Mouse (Mus musculus) hindbrain, embryonic 13.5 days (tissue): Measurements from ENCODE around the gene Iyd. TPM values are rescaled to one million over a fixed set of nuclear protein-coding genes. Genes with fewer than 3 reads are reported as not detected.

Experiments
- ATAC-seq: fragments of 200-750 bp; cut with Nextera tagmentation; 2 replicates; pipeline ENCODE4 v1.8.0; 2017; ENCODE audit warnings: moderate TSS enrichment; ENCODE audit not compliant: low FRiP score
- H3K27ac ChIP-seq: fragments of 300-500 bp; sonication (generic); 2 replicates; pipeline ENCODE4 v1.5.1; 2015; ENCODE audit warnings: inconsistent platforms, mild to moderate bottlenecking, moderate library complexity
- H3K27me3 ChIP-seq: fragments of 300-500 bp; sonication (generic); 2 replicates; pipeline ENCODE4 v1.6.1; 2015; ENCODE audit warnings: mild to moderate bottlenecking, inconsistent platforms
- H3K36me3 ChIP-seq: fragments of 300-500 bp; sonication (generic); 2 replicates; pipeline ENCODE4 v1.6.1; 2015; ENCODE audit warnings: mild to moderate bottlenecking, inconsistent platforms
- H3K4me1 ChIP-seq: fragments of 300-500 bp; sonication (generic); replicated peaks from 2 replicates; pipeline ENCODE4 v1.6.1; 2015; ENCODE audit warnings: inconsistent platforms
- H3K4me2 ChIP-seq: fragments of 300-500 bp; sonication (generic); 2 replicates; pipeline ENCODE4 v1.6.1; 2015; ENCODE audit warnings: inconsistent platforms, mild to moderate bottlenecking, moderate library complexity
- H3K4me3 ChIP-seq: fragments of 300-500 bp; sonication (generic); 2 replicates; pipeline ENCODE4 v1.5.1; 2015; ENCODE audit warnings: mild to moderate bottlenecking, inconsistent platforms
- H3K9ac ChIP-seq: fragments of 300-500 bp; sonication (generic); 2 replicates; pipeline ENCODE4 v1.6.1; 2015; ENCODE audit warnings: mild to moderate bottlenecking, inconsistent platforms
- H3K9me3 ChIP-seq: fragments of 300-500 bp; sonication (generic); 2 replicates; pipeline ENCODE4 v1.6.1; 2016; ENCODE audit warnings: inconsistent platforms
- whole genome bisulfite sequencing: fragments of 180-500 bp; shearing (Covaris S2); methylation state at CpG from one replicate; pipeline ENCODE4 v1.1.7; 2015; 5-methylcytosine and 5-hydroxymethylcytosine counted together
- polyA plus RNA-seq: library from polyadenylated mRNA; unstranded; fragments of >200 nt; fragmentation: Nextera tagmentation; extraction: Ambion mirVana; gene quantifications from 2 replicates; pipeline ENCODE4 v1.2.1, GENCODE M21; 2015

Iyd gene
- polyA plus RNA-seq, 1 experiment from 2014 or later: 0.21 TPM

GRCm38 (mm10) chr10:3516442-3516841 lies 23.6 kb upstream of the Iyd start:
- Histone ChIP-seq H3K9ac (no peak overlapping the region), H3K4me3 (no peak overlapping the region), H3K27me3 (no peaks in the 10 kb centered on the region), H3K9me3 (no peaks in the 10 kb centered on the region), H3K27ac (no peak overlapping the region), H3K4me1 (no peaks in the 10 kb centered on the region), H3K36me3 (no peaks in the 10 kb centered on the region), H3K4me2 (no peak overlapping the region)
- WGBS: 72% methylated on average over 6 of the region's 6 CpGs
- no peak for ATAC-seq

- Histone ChIP-seq H3K4me2 (no peak overlapping the region), H3K9ac (no peak overlapping the region), H3K4me1 (no peaks in the 10 kb centered on the region), H3K27ac (no peak overlapping the region), H3K9me3 (no peaks in the 10 kb centered on the region), H3K4me3 (no peak overlapping the region), H3K27me3 (peaks cover 7% of the 10 kb centered on the region), H3K36me3 (no peaks in the 10 kb centered on the region)
- no peak for ATAC-seq
- WGBS: 95% methylated on average over 6 of the region's 6 CpGs
These were observed 16.8 kb upstream of the Iyd start for GRCm38 (mm10) chr10:3523044-3523793.

GRCm38 (mm10) chr10:3524513-3524912 lies 15.5 kb upstream of the Iyd start:
- Histone ChIP-seq H3K36me3 (no peaks in the 10 kb centered on the region), H3K4me1 (no peaks in the 10 kb centered on the region), H3K27me3 (peaks cover 12% of the 10 kb centered on the region), H3K9ac (no peak overlapping the region), H3K27ac (no peak overlapping the region), H3K9me3 (no peaks in the 10 kb centered on the region), H3K4me2 (no peak overlapping the region), H3K4me3 (no peak overlapping the region)
- 87% methylated on average over 3 of the region's 3 CpGs for whole genome bisulfite sequencing
- ATAC-seq: no peak

- H3K36me3 ChIP-seq: no peaks in the 10 kb centered on the region
- ATAC-seq: no peak
- 38% methylated on average over 2 of the region's 2 CpGs for WGBS
These were observed 14.5 kb upstream of the Iyd start for GRCm38 (mm10) chr10:3525420-3526019.

GRCm38 (mm10) chr10:3529807-3530206 lies 10.2 kb upstream of the Iyd start:
- no peak overlapping the region for H3K9ac ChIP-seq
- no peaks in the 10 kb centered on the region for H3K36me3 ChIP-seq
- ATAC-seq: no peak
- H3K27ac ChIP-seq: no peak overlapping the region
- 46% methylated on average over 4 of the region's 4 CpGs for WGBS
- H3K9me3 ChIP-seq: no peaks in the 10 kb centered on the region
- no peak overlapping the region for H3K4me2 ChIP-seq
- peaks cover 21% of the 10 kb centered on the region for H3K27me3 ChIP-seq
- peaks cover 10% of the 10 kb centered on the region; the same call in 1 of the 2 replicates for H3K4me1 ChIP-seq
- no peak overlapping the region for H3K4me3 ChIP-seq

More at GRCm38 (mm10) chr10:3525420-3526019, 14.5 kb upstream of the Iyd start:
- Histone ChIP-seq H3K4me2 (no peak overlapping the region), H3K9ac (no peak overlapping the region), H3K4me3 (no peak overlapping the region), H3K4me1 (peaks cover 3% of the 10 kb centered on the region; the same call in 1 of the 2 replicates), H3K27ac (no peak overlapping the region), H3K9me3 (no peaks in the 10 kb centered on the region), H3K27me3 (peaks cover 12% of the 10 kb centered on the region)

- 59% methylated on average over 4 of the region's 4 CpGs for WGBS
- ATAC-seq: no peak
- no peaks in the 10 kb centered on the region for H3K36me3 ChIP-seq
These were observed 9.4 kb upstream of the Iyd start for GRCm38 (mm10) chr10:3530661-3531060.

GRCm38 (mm10) chr10:3531375-3531774 lies 8.7 kb upstream of the Iyd start:
- peak; percentile 64 for ATAC-seq
- WGBS: 3% methylated on average over 4 of the region's 4 CpGs
- Histone ChIP-seq H3K9ac (no peak overlapping the region), H3K27ac (no peak overlapping the region), H3K4me1 (peaks cover 10% of the 10 kb centered on the region; the same call in 1 of the 2 replicates), H3K36me3 (no peaks in the 10 kb centered on the region), H3K9me3 (no peaks in the 10 kb centered on the region), H3K4me2 (no peak overlapping the region), H3K27me3 (peaks cover 21% of the 10 kb centered on the region), H3K4me3 (no peak overlapping the region)

More at GRCm38 (mm10) chr10:3530661-3531060, 9.4 kb upstream of the Iyd start:
- H3K9ac ChIP-seq: no peak overlapping the region
- H3K27me3 ChIP-seq: peaks cover 21% of the 10 kb centered on the region
- peaks cover 10% of the 10 kb centered on the region; the same call in 1 of the 2 replicates for H3K4me1 ChIP-seq
- H3K4me2 ChIP-seq: no peak overlapping the region
- H3K27ac ChIP-seq: no peak overlapping the region
- H3K9me3 ChIP-seq: no peaks in the 10 kb centered on the region
- H3K4me3 ChIP-seq: no peak overlapping the region

GRCm38 (mm10) chr10:3534445-3534844 lies 5.6 kb upstream of the Iyd start:
- Histone ChIP-seq H3K4me1 (peaks cover 16% of the 10 kb centered on the region; the same call in 1 of the 2 replicates), H3K4me2 (peak overlapping the region; percentile 51), H3K9me3 (no peaks in the 10 kb centered on the region), H3K9ac (0 out of 2 replicates have a peak overlapping the region, but pooled peaks have one; percentile 54), H3K4me3 (peak overlapping the region; percentile 12; the same call in 1 of the 2 replicates), H3K36me3 (no peaks in the 10 kb centered on the region), H3K27me3 (peaks cover 9% of the 10 kb centered on the region), H3K27ac (no peak overlapping the region)
- peak; percentile 43 for ATAC-seq
- 4% methylated on average over 7 of the region's 7 CpGs for WGBS

- H3K4me1 ChIP-seq: peaks cover 12% of the 10 kb centered on the region; the same call in 1 of the 2 replicates
- no peak overlapping the region for H3K27ac ChIP-seq
- no peaks in the 10 kb centered on the region for H3K36me3 ChIP-seq
- H3K9ac ChIP-seq: no peak overlapping the region
- ATAC-seq: no peak
- H3K9me3 ChIP-seq: no peaks in the 10 kb centered on the region
- H3K4me2 ChIP-seq: no peak overlapping the region
- H3K4me3 ChIP-seq: no peak overlapping the region
- WGBS: 55% methylated on average over 1 of the region's 1 CpGs
- peaks cover 9% of the 10 kb centered on the region for H3K27me3 ChIP-seq
These were observed 3.7 kb upstream of the Iyd start for GRCm38 (mm10) chr10:3536361-3536760.

- no peak for ATAC-seq
- H3K9ac ChIP-seq: no peak overlapping the region
- 65% methylated on average over 2 of the region's 2 CpGs for WGBS
- no peak overlapping the region for H3K4me2 ChIP-seq
- no peaks in the 10 kb centered on the region for H3K27me3 ChIP-seq
- H3K36me3 ChIP-seq: no peaks in the 10 kb centered on the region
- no peak overlapping the region for H3K4me3 ChIP-seq
- H3K4me1 ChIP-seq: no peaks in the 10 kb centered on the region
- no peak overlapping the region for H3K27ac ChIP-seq
- H3K9me3 ChIP-seq: no peaks in the 10 kb centered on the region
These were observed 9.3 kb downstream of the Iyd start for GRCm38 (mm10) chr10:3549384-3549783.

- Histone ChIP-seq H3K9me3 (no peaks in the 10 kb centered on the region), H3K4me2 (no peak overlapping the region), H3K4me3 (no peak overlapping the region), H3K27ac (no peak overlapping the region), H3K27me3 (no peaks in the 10 kb centered on the region), H3K9ac (no peak overlapping the region), H3K36me3 (no peaks in the 10 kb centered on the region), H3K4me1 (no peaks in the 10 kb centered on the region)
- no peak for ATAC-seq
- 73% methylated on average over 5 of the region's 5 CpGs for WGBS
These were observed 15.1 kb downstream of the Iyd start for GRCm38 (mm10) chr10:3555128-3555527.

- 82% methylated on average over 3 of the region's 3 CpGs for WGBS
- Histone ChIP-seq H3K36me3 (no peaks in the 10 kb centered on the region), H3K9ac (no peak overlapping the region), H3K27ac (no peak overlapping the region), H3K4me2 (no peak overlapping the region), H3K9me3 (no peaks in the 10 kb centered on the region), H3K27me3 (no peaks in the 10 kb centered on the region), H3K4me3 (no peak overlapping the region), H3K4me1 (no peaks in the 10 kb centered on the region)
- no peak for ATAC-seq
These were observed 16.5 kb downstream of the Iyd start for GRCm38 (mm10) chr10:3556538-3556937.
